Mouse (Mus musculus) olfactory bulb, adult 2 months (tissue): ENCODE measurements around the gene Ccdc93.

Experiments
- CTCF ChIP-seq: fragments of 200-500 bp; IDR thresholded peaks from 2 replicates; pipeline ENCODE4 v1.5.1; 2012; ENCODE audit warnings: low read depth, mild to moderate bottlenecking, low read length, moderate library complexity; ENCODE audit not compliant: insufficient read depth
- POLR2A ChIP-seq: fragments of 200-500 bp; IDR thresholded peaks from 2 replicates; pipeline ENCODE4 v1.6.1; 2012; ENCODE audit warnings: mild to moderate bottlenecking, low read depth, low read length, moderate library complexity; ENCODE audit not compliant: insufficient read depth

DNA sequence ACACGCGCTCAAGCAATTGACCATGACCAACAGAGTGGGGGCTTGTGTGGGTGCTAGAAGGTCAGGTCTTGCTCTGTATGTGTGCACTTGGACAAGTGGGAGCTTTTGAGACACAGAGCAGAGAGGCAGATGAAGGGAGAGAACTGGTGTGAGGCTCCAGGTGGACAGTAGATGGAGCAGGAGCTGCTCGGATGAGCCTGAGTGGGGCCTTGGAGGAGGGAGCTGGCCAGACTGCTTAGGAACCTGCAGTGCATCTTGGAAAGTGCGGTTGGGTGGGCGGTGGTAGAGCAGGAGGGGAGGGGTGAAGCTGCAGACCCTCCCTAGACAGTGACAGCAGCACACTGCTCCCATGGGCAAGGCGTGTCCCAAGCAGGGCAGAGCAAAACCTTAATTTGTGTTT is 29.2 kb downstream of the Ccdc93 start:
- TF ChIP-seq POLR2A (no peak), CTCF (no peak)
